Mouse (Mus musculus): Measurements from ENCODE around the gene Pi4k2a.

DNA sequence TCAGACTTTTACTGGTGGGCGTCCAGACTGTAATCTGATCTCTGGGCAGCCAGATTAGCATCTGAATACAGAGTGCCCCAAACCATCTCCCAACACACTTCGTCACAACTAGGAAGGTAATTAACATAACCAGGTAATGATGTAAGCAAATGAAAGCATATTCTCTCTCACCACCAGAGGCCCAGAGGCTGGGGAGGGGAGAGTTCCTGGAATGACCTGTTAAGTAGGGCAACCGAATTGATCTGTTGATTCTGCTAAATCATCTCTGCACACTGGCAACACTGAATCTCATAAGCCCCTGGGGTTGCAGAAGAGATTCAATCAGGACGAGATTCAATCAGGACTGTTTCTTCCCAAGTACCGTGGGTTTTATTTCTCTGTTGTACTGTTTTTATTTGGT is 45.9 kb downstream of the Pi4k2a start:
- TF ChIP-seq CTCF (IDR thresholded peaks at IDR 0.05; ENCODE audit: low read depth, low read length), result no peak
- TF ChIP-seq POLR2A (IDR thresholded peaks at IDR 0.05; ENCODE audit: borderline replicate concordance, low read depth, low read length), result no peak

Measured in bone marrow macrophage, adult 2 months (primary cell).